Mouse (Mus musculus): ENCODE measurements around the gene Psmd12.

GRCm38 (mm10) chr11:107513047-107513446 lies 33.8 kb downstream of the Psmd12 start:
- no peak for TF ChIP-seq CTCF (IDR thresholded peaks at IDR 0.05; ENCODE audit: borderline replicate concordance, insufficient read depth, low read depth, low read length)
- TF ChIP-seq POLR2A (IDR thresholded peaks at IDR 0.05; ENCODE audit: borderline replicate concordance, insufficient read depth, low read length) = no peak
